Mouse (Mus musculus) limb, embryonic 14.5 days (tissue): ENCODE data around the gene Mfsd4b3. TPM values are rescaled to one million over a fixed set of nuclear protein-coding genes. Genes with fewer than 3 reads are reported as not detected.
A peak's percentile ranks its signal among the peaks of the same experiment; 100 is the strongest.
"Not testable (repeated sequence)": the region's sequence is repeated elsewhere in the genome, so short reads cannot be mapped to it uniquely, and the experiment has no call there.

ENCODE experiments used
- ATAC-seq: fragments of 200-750 bp; cut with Nextera tagmentation; 2 replicates; pipeline ENCODE4 v1.8.0; 2017; ENCODE audit warnings: low read depth, moderate number of reproducible peaks, moderate TSS enrichment; ENCODE audit not compliant: low FRiP score
- DNase-seq: peaks from one replicate; pipeline ENCODE4 v3.0.0-alpha.2; 2015; ENCODE audit warnings: low spot score
- H3K27ac ChIP-seq: fragments of 300-500 bp; sonication (generic); replicated peaks from 2 replicates; pipeline ENCODE4 v1.5.1; 2014; ENCODE audit warnings: low read depth, mild to moderate bottlenecking, low read length, moderate library complexity, mixed read lengths
- H3K27me3 ChIP-seq: fragments of 300-500 bp; sonication (generic); 2 replicates; pipeline ENCODE4 v1.6.1; 2014; ENCODE audit warnings: low read length, mixed read lengths; ENCODE audit not compliant: control insufficient read depth, insufficient read depth
- H3K36me3 ChIP-seq: fragments of 300-500 bp; sonication (generic); 2 replicates; pipeline ENCODE4 v1.6.1; 2014; ENCODE audit warnings: mild to moderate bottlenecking, low read length, moderate library complexity, mixed read lengths; ENCODE audit not compliant: control insufficient read depth, insufficient read depth
- H3K4me1 ChIP-seq: fragments of 300-500 bp; sonication (generic); 2 replicates; pipeline ENCODE4 v1.6.1; 2014; ENCODE audit warnings: antibody characterized with exemption, low read length, mixed read lengths; ENCODE audit not compliant: control insufficient read depth, insufficient read depth
- H3K4me2 ChIP-seq: fragments of 300-500 bp; sonication (generic); replicated peaks from 2 replicates; pipeline ENCODE4 v1.6.1; 2014; ENCODE audit warnings: low read depth, mild to moderate bottlenecking, low read length, moderate library complexity; ENCODE audit not compliant: severe bottlenecking
- H3K4me3 ChIP-seq: fragments of 300-500 bp; sonication (generic); replicated peaks from 2 replicates; pipeline ENCODE4 v1.5.1; 2014; ENCODE audit warnings: low read length
- H3K9ac ChIP-seq: fragments of 300-500 bp; sonication (generic); 2 replicates; pipeline ENCODE4 v1.6.1; 2014; ENCODE audit warnings: mild to moderate bottlenecking, low read depth, low read length, moderate library complexity; ENCODE audit not compliant: severe bottlenecking
- H3K9me3 ChIP-seq: fragments of 300-500 bp; sonication (generic); 2 replicates; pipeline ENCODE4 v1.6.1; 2016; ENCODE audit warnings: low read length; ENCODE audit not compliant: control insufficient read depth
- POLR2A ChIP-seq: fragments of 200-500 bp; IDR thresholded peaks from 2 replicates; pipeline ENCODE4 v1.8.0; 2012; ENCODE audit warnings: inconsistent platforms, mild to moderate bottlenecking, moderate library complexity, borderline replicate concordance; ENCODE audit not compliant: insufficient read depth, insufficient read length; ENCODE audit errors: extremely low read depth
- WGBS: fragments of 180-500 bp; shearing (Covaris S2); extraction: QIAGEN DNeasy Blood & Tissue Kit; methylation state at CpG from one replicate; pipeline ENCODE4 v1.1.7; 2014; 5-methylcytosine and 5-hydroxymethylcytosine counted together
- polyA plus RNA-seq, 2 experiments: library from polyadenylated mRNA; depleted of rRNA in 1 of 2; stranded (reverse) in 1 of 2; unstranded in 1 of 2; fragments of >200 nt; fragmentation: Nextera tagmentation in 1 of 2; extraction: Ambion mirVana in 1 of 2; gene quantifications; 2 replicates each; pipeline versions ENCODE4 v1.2.1 to v1.2.3; 2012 to 2014

The Mfsd4b3 gene
- polyA plus RNA-seq (2012; rRNA removed), result 0.44 and 0.56 TPM in 2 replicates
- 0.26 and 0.48 TPM in 2 replicates for polyA plus RNA-seq (2014; fragmentation: Nextera tagmentation; extraction: Ambion mirVana)

- H3K36me3 ChIP-seq, result no peaks in the 10 kb centered on the region
- H3K27ac ChIP-seq, result no peak within 1 kb of the TSS
- peak within 1 kb of the TSS; percentile 85 for H3K4me2 ChIP-seq
- no peak for TF ChIP-seq POLR2A
- no peaks in the 10 kb centered on the region for H3K9me3 ChIP-seq
- no peaks in the 10 kb centered on the region for H3K27me3 ChIP-seq
- H3K9ac ChIP-seq, result peak within 1 kb of the TSS; percentile 51
- H3K4me3 ChIP-seq, result peak within 1 kb of the TSS; percentile 46
- WGBS, result under 1% methylated on average over 38 of the region's 38 CpGs
- DNase-seq, result peak; percentile 97
- peaks cover 7% of the 10 kb centered on the region; the same call in 1 of the 2 replicates for H3K4me1 ChIP-seq
- ATAC-seq, result peak; percentile 98
Measured at GRCm38 (mm10) chr10:39959761-39960440, at the start of gene Mfsd4b3. Gene Mfsd4b3, minus strand, starts transcription at chr10:39960153.

DNA sequence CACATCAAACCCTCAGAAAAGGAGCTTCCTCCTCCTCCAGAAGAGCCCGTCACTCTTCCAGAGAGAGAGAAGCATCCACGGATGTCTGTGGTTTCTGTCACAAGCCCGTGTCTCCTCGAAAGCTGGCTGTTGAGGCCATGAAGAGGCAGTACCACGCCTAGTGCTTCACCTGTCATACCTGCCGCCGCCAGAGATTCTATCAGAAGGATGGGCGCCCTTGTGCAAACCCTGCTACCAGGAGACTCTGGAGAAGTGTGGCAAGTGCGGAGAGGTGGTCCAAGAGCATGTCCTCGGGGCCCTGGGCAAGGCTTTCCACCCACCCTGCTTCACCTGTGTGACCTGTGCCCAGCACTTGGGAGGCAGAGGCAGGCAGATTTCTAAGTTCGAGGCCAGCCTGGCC is 49.6 kb upstream of the Mfsd4b3 start:
- H3K9ac ChIP-seq, result no peak overlapping the region
- 88% methylated on average over 11 of the region's 11 CpGs for WGBS
- no peak for DNase-seq
- no peak overlapping the region for H3K4me3 ChIP-seq
- no peak for ATAC-seq
- H3K27ac ChIP-seq, result no peak overlapping the region
- H3K27me3 ChIP-seq, result no peaks in the 10 kb centered on the region
- no peaks in the 10 kb centered on the region for H3K9me3 ChIP-seq
- no peaks in the 10 kb centered on the region for H3K36me3 ChIP-seq
- no peak for TF ChIP-seq POLR2A
- peaks cover 8% of the 10 kb centered on the region; the same call in 1 of the 2 replicates for H3K4me1 ChIP-seq
- H3K4me2 ChIP-seq, result no peak overlapping the region

GRCm38 (mm10) chr10:40008847-40009246 is 48.9 kb upstream of the Mfsd4b3 start:
- not testable (repeated sequence) for H3K4me1 ChIP-seq, H3K9me3 ChIP-seq, ATAC-seq, H3K4me3 ChIP-seq, H3K27me3 ChIP-seq, H3K36me3 ChIP-seq, H3K9ac ChIP-seq, H3K27ac ChIP-seq, DNase-seq, H3K4me2 ChIP-seq
- 75% methylated on average over 4 of the region's 4 CpGs for whole genome bisulfite sequencing

DNA sequence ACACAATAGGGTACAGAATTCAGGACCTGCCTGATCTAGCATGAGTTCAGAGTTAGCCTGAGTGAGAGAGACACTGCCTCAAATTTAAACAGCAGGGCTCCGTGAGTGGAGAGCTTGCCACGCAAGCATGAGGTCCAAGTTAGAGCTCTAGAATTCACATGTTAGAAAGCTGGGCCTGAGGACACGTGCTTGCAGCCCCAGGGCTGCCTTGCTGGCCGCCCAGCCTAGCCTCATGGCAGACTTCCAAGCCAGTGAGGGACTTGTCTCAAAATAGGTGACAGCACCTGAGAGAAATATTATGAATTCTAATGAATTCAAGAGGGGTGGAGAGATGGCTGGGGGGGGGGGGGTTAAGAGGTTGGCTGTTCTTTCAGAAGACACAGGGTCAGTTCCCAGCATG is 48.0 kb upstream of the Mfsd4b3 start:
- Histone ChIP-seq H3K27me3 (no peaks in the 10 kb centered on the region), H3K9me3 (no peaks in the 10 kb centered on the region), H3K4me1 (peaks cover 8% of the 10 kb centered on the region; the same call in 1 of the 2 replicates), H3K36me3 (no peaks in the 10 kb centered on the region), H3K9ac (no peak overlapping the region), H3K4me3 (no peak overlapping the region), H3K4me2 (no peak overlapping the region), H3K27ac (no peak overlapping the region)
- ATAC-seq, result no peak
- WGBS, result 85% methylated on average over 4 of the region's 4 CpGs
- no peak for TF ChIP-seq POLR2A
- DNase-seq, result no peak

DNA sequence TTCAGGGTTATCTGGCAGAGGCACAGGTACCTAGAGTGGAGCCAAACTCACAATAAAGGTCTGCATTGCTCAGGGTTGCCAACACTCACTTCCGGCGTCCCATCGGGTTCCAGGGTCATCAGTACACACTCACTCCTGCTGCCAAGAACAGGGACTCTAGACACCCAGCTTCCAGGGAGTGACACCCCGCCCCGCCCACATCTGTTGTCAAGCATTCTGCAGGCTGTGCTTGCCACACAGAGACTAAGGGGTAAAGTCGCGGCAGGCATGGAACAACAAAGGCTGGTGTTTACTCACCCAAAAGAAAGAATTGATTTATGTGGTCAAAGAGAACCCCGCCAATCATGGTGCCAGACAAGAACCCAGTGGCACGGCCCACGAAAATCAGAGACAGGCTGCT is 47.0 kb upstream of the Mfsd4b3 start:
- WGBS, result 80% methylated on average over 10 of the region's 10 CpGs
- peaks cover 8% of the 10 kb centered on the region; the same call in 1 of the 2 replicates for H3K4me1 ChIP-seq
- H3K9ac ChIP-seq, result no peak overlapping the region
- DNase-seq (no peak), ATAC-seq (no peak)
- no peaks in the 10 kb centered on the region for H3K27me3 ChIP-seq
- H3K36me3 ChIP-seq, result no peaks in the 10 kb centered on the region
- H3K27ac ChIP-seq, result no peak overlapping the region
- H3K4me3 ChIP-seq, result no peak overlapping the region
- H3K9me3 ChIP-seq, result no peaks in the 10 kb centered on the region
- no peak for TF ChIP-seq POLR2A
- no peak overlapping the region for H3K4me2 ChIP-seq
